Mouse (Mus musculus) spleen, adult 2 months (tissue): ENCODE results near the gene B3glct.

Experiments
- CTCF ChIP-seq: fragments of 200-500 bp; IDR thresholded peaks from 2 replicates; pipeline ENCODE4 v1.5.1; 2011; ENCODE audit warnings: mild to moderate bottlenecking, inconsistent platforms; ENCODE audit not compliant: insufficient read depth, insufficient read length, insufficient replicate concordance; ENCODE audit errors: extremely low read depth
- POLR2A ChIP-seq: fragments of 200-500 bp; IDR thresholded peaks from 2 replicates; pipeline ENCODE4 v1.6.1; 2011; ENCODE audit warnings: low read depth, low read length, inconsistent platforms

GRCm38 (mm10) chr5:149634409-149635035 lies 43.5 kb upstream of the B3glct start:
- no peak for TF ChIP-seq POLR2A
- TF ChIP-seq CTCF, result no peak
